Mouse (Mus musculus) NIH3T3 (cell line): Measurements from ENCODE around the gene Cln3.

Source experiments
- DNase-seq: peaks from one replicate; pipeline ENCODE4 v3.0.0-alpha.2; 2012; ENCODE audit warnings: low read depth

Cln3 gene

GRCm38 (mm10) chr7:126585717-126586116, at the start of gene Cln3:
Gene Cln3 (minus strand): TSS chr7:126585817.
- no peak for DNase-seq

GRCm38 (mm10) chr7:126635375-126635774, 49.8 kb upstream of the Cln3 start:
- DNase-seq = no peak

- no peak for DNase-seq
These were observed 46.9 kb upstream of the Cln3 start for GRCm38 (mm10) chr7:126632478-126632877.

GRCm38 (mm10) chr7:126630824-126631518, 45.4 kb upstream of the Cln3 start, which contains the start of gene Nupr1:
Gene Nupr1 (minus strand): TSS chr7:126630861.
- DNase-seq = no peak

GRCm38 (mm10) chr7:126629915-126630314, 44.3 kb upstream of the Cln3 start:
- no peak for DNase-seq

- DNase-seq = peak; percentile 76
These were observed 42.5 kb upstream of the Cln3 start for GRCm38 (mm10) chr7:126628111-126628510.

GRCm38 (mm10) chr7:126625807-126626600, 40.4 kb upstream of the Cln3 start:
- DNase-seq = peak; percentile 66

- DNase-seq = peak; percentile 96
These were observed 39.8 kb upstream of the Cln3 start for GRCm38 (mm10) chr7:126625369-126625768.

- DNase-seq = peak; percentile 39
These were observed 39.2 kb upstream of the Cln3 start for GRCm38 (mm10) chr7:126624774-126625173.

- no peak for DNase-seq
These were observed 37.8 kb upstream of the Cln3 start for GRCm38 (mm10) chr7:126623381-126623780.

GRCm38 (mm10) chr7:126621452-126622359, 36.1 kb upstream of the Cln3 start:
- DNase-seq = no peak

- DNase-seq = peak; percentile 63
These were observed 34.1 kb upstream of the Cln3 start for GRCm38 (mm10) chr7:126619559-126620275.

GRCm38 (mm10) chr7:126616707-126617106, 31.1 kb upstream of the Cln3 start:
- no peak for DNase-seq

- no peak for DNase-seq
These were observed 27.1 kb upstream of the Cln3 start for GRCm38 (mm10) chr7:126612736-126613135.

GRCm38 (mm10) chr7:126607796-126608195, 22.2 kb upstream of the Cln3 start:
- DNase-seq = no peak

GRCm38 (mm10) chr7:126607064-126607463, 21.4 kb upstream of the Cln3 start:
- DNase-seq = peak; percentile 83

- peak; percentile 35 for DNase-seq
These were observed 21.0 kb upstream of the Cln3 start for GRCm38 (mm10) chr7:126606611-126607010.

GRCm38 (mm10) chr7:126602650-126603049, 17.0 kb upstream of the Cln3 start:
- DNase-seq = no peak

GRCm38 (mm10) chr7:126601896-126602295, 16.3 kb upstream of the Cln3 start:
- no peak for DNase-seq

GRCm38 (mm10) chr7:126598919-126599318, 13.3 kb upstream of the Cln3 start:
- DNase-seq = peak; percentile 66

GRCm38 (mm10) chr7:126596414-126596813, 10.8 kb upstream of the Cln3 start:
- no peak for DNase-seq

- no peak for DNase-seq
These were observed 10.3 kb upstream of the Cln3 start for GRCm38 (mm10) chr7:126595890-126596289.
